Mouse (Mus musculus) lung, postnatal 0 days (tissue): ENCODE measurements around the gene Rnf144b. TPM values are rescaled to one million over a fixed set of nuclear protein-coding genes. Genes with fewer than 3 reads are reported as not detected.

Experiments
- ATAC-seq: fragments of 200-750 bp; cut with Nextera tagmentation; 2 replicates; pipeline ENCODE4 v1.8.0; 2017; ENCODE audit warnings: moderate library complexity
- DNase-seq: peaks from one replicate; pipeline ENCODE4 v3.0.0-alpha.2; 2016; ENCODE audit warnings: low spot score
- H3K27ac ChIP-seq: fragments of 300-500 bp; sonication (generic); 2 replicates; pipeline ENCODE4 v1.5.1; 2014; ENCODE audit warnings: antibody characterized with exemption, mild to moderate bottlenecking, low read length, mixed read lengths
- H3K27me3 ChIP-seq: fragments of 300-500 bp; sonication (generic); replicated peaks from 2 replicates; pipeline ENCODE4 v1.6.1; 2014; ENCODE audit warnings: low read length, mixed read lengths; ENCODE audit not compliant: insufficient read depth
- H3K36me3 ChIP-seq: fragments of 300-500 bp; sonication (generic); 2 replicates; pipeline ENCODE4 v1.6.1; 2014; ENCODE audit warnings: low read length, mixed read lengths; ENCODE audit not compliant: insufficient read depth
- H3K4me1 ChIP-seq: fragments of 300-500 bp; sonication (generic); 2 replicates; pipeline ENCODE4 v1.6.1; 2014; ENCODE audit warnings: antibody characterized with exemption, low read depth, low read length, mixed read lengths; ENCODE audit not compliant: insufficient read depth
- H3K4me2 ChIP-seq: fragments of 300-500 bp; sonication (generic); replicated peaks from 2 replicates; pipeline ENCODE4 v1.6.1; 2014; ENCODE audit warnings: low read depth, mild to moderate bottlenecking, low read length, moderate library complexity, mixed read lengths
- H3K4me3 ChIP-seq: fragments of 300-500 bp; sonication (generic); 2 replicates; pipeline ENCODE4 v1.5.1; 2014; ENCODE audit warnings: low read depth, low read length
- H3K9ac ChIP-seq: fragments of 300-500 bp; sonication (generic); replicated peaks from 2 replicates; pipeline ENCODE4 v1.6.1; 2014; ENCODE audit warnings: low read depth, mild to moderate bottlenecking
- H3K9me3 ChIP-seq: fragments of 300-500 bp; sonication (generic); 2 replicates; pipeline ENCODE4 v1.6.1; 2016; ENCODE audit warnings: low read length, mixed read lengths
- CTCF ChIP-seq: IDR thresholded peaks from 2 replicates; pipeline ENCODE4 v1.5.1; 2016; ENCODE audit warnings: antibody characterized with exemption, mild to moderate bottlenecking
- EP300 ChIP-seq: IDR thresholded peaks from 2 replicates; pipeline ENCODE4 v1.6.1; 2016; ENCODE audit warnings: antibody characterized with exemption, mild to moderate bottlenecking, control low read depth
- WGBS: fragments of 180-500 bp; shearing (Covaris S2); extraction: QIAGEN DNeasy Blood & Tissue Kit; methylation state at CpG from one replicate; pipeline ENCODE4 v1.1.7; 2014; 5-methylcytosine and 5-hydroxymethylcytosine counted together
- polyA plus RNA-seq: library from polyadenylated mRNA; unstranded; fragments of >200 nt; fragmentation: Nextera tagmentation; extraction: Ambion mirVana; gene quantifications from 2 replicates; pipeline ENCODE4 v1.2.1, GENCODE M21; 2015

The Rnf144b gene
- polyA plus RNA-seq, 1 experiment from 2014 or later = 3.2 TPM

DNA sequence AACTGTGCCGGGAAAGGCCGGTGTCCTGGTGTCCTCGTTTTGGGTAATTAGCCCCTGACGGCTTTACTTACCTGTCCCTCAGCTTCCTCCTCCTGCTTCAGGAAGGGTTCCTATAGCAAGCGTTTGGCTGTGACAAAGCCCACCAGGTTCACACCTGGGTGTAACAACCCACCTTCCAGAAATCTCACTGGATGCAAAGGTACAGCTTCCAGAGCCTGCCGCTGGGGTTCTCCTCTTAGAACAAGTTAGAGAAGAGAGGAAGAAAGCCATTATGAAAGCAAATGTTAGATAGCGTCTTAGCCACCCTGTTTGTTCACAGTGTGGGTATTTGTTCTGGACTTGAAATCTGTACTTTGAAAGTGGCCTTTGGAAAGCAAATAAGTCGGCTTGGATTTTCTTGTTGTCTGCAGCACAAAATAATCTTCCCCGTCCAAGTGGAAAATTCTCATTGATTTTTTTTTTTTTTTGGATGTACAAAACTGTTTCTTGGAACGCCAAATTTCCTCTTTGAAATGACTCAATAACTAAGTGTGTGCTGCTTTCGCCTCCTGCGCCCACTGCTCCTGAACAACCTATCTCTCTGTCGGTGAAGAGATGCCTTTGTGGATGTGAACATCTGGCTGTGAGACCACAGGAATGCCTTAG, 124.8 kb downstream of the Rnf144b start:
- Histone ChIP-seq H3K9me3 (no peaks in the 10 kb centered on the region), H3K36me3 (no peaks in the 10 kb centered on the region; the same call in 1 of the 2 replicates), H3K4me3 (no peak overlapping the region), H3K4me2 (no peak overlapping the region), H3K27ac (no peak overlapping the region), H3K27me3 (no peaks in the 10 kb centered on the region), H3K9ac (no peak overlapping the region), H3K4me1 (peaks cover 6% of the 10 kb centered on the region; the same call in 1 of the 2 replicates)
- DNase-seq (no peak), ATAC-seq (no peak)
- 45% methylated on average over 13 of the region's 13 CpGs for WGBS
- TF ChIP-seq CTCF (peak; percentile 12; the same call in 1 of the 2 replicates), EP300 (no peak)

GRCm38 (mm10) chr13:47248289-47249010, 126.0 kb downstream of the Rnf144b start:
- peaks cover 6% of the 10 kb centered on the region; the same call in 1 of the 2 replicates for H3K4me1 ChIP-seq
- H3K36me3 ChIP-seq = no peaks in the 10 kb centered on the region; the same call in 1 of the 2 replicates
- no peak overlapping the region for H3K4me2 ChIP-seq
- H3K9ac ChIP-seq = no peak overlapping the region
- 69% methylated on average over 8 of the region's 8 CpGs for WGBS
- no peaks in the 10 kb centered on the region for H3K9me3 ChIP-seq
- H3K27ac ChIP-seq = no peak overlapping the region
- DNase-seq = no peak
- no peak overlapping the region for H3K4me3 ChIP-seq
- TF ChIP-seq CTCF = no peak
- no peak for TF ChIP-seq EP300
- no peaks in the 10 kb centered on the region for H3K27me3 ChIP-seq
- ATAC-seq = no peak

GRCm38 (mm10) chr13:47250615-47251014, 128.2 kb downstream of the Rnf144b start:
- Histone ChIP-seq H3K27ac (no peak overlapping the region), H3K4me1 (no peaks in the 10 kb centered on the region), H3K9ac (no peak overlapping the region), H3K27me3 (no peaks in the 10 kb centered on the region), H3K9me3 (no peaks in the 10 kb centered on the region), H3K4me3 (no peak overlapping the region), H3K36me3 (no peaks in the 10 kb centered on the region), H3K4me2 (no peak overlapping the region)
- no peak; the same call in 1 of the 2 replicates for ATAC-seq
- DNase-seq = no peak
- TF ChIP-seq CTCF = no peak
- no peak for TF ChIP-seq EP300
- WGBS = 82% methylated on average over 1 of the region's 1 CpGs

DNA sequence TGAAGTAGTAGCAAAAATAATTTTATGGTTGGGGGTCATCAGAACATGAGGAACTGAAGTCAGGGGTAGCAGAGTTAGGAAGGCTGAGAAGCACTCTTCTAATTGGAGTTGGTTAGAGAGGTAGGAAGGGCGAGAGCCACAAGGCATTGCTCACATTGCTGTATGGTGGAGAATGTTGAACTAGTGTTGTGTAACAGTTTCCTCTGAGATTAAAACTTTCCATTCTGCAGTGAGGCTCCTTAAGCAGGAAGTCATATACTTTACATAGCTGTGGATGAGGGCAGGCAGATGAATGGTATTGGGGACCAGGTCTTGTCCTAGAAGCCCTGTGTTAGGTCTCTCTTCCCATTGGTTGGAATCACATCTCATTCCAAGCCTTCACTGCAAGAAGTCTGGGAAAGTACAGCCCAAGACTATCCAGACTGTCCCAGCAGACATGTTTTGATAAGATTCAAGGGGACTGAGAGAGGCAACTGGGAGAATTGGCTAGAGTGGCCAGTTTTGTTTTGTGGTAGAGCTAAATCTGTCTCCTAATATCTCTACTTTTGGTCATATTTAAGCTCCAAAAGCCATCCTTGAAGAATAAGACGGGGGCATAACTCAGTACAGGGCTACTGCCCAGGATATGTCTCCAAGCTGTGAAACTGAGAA, 128.8 kb downstream of the Rnf144b start:
- peak; percentile 77 for DNase-seq
- Histone ChIP-seq H3K36me3 (no peaks in the 10 kb centered on the region), H3K4me1 (no peaks in the 10 kb centered on the region), H3K9ac (no peak overlapping the region), H3K27me3 (no peaks in the 10 kb centered on the region), H3K9me3 (no peaks in the 10 kb centered on the region), H3K4me2 (no peak overlapping the region), H3K4me3 (no peak overlapping the region), H3K27ac (no peak overlapping the region)
- no peak for TF ChIP-seq CTCF
- peak; percentile 75 for ATAC-seq
- 72% methylated on average over 2 of the region's 2 CpGs for WGBS

DNA sequence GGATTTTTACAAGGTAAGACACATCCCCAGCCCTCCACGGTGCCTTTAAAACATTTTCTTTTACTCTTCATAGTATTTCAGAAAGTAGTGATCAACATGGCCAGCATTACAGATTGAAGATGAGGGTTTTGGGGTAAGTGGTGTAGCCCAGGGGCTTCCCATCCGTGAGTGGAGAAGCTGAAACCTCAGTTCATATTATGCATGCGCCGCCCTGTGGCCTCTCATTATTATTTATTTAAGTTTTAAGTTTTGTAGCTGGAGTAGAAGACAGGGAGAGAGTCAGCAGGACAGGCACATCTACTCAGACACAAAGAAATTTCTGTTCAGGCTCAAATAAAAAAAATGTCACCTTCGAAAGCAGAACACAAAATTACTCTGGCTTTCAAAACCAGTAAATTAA, 131.3 kb downstream of the Rnf144b start:
- TF ChIP-seq CTCF (peak; percentile 42), EP300 (no peak)
- 50% methylated on average over 5 of the region's 5 CpGs for WGBS
- ATAC-seq (no peak), DNase-seq (no peak)
- H3K4me1 ChIP-seq = no peaks in the 10 kb centered on the region
- no peak overlapping the region for H3K4me2 ChIP-seq
- H3K27ac ChIP-seq = no peak overlapping the region
- no peak overlapping the region for H3K4me3 ChIP-seq
- no peaks in the 10 kb centered on the region for H3K36me3 ChIP-seq
- H3K9ac ChIP-seq = no peak overlapping the region
- H3K27me3 ChIP-seq = no peaks in the 10 kb centered on the region
- no peaks in the 10 kb centered on the region for H3K9me3 ChIP-seq

DNA sequence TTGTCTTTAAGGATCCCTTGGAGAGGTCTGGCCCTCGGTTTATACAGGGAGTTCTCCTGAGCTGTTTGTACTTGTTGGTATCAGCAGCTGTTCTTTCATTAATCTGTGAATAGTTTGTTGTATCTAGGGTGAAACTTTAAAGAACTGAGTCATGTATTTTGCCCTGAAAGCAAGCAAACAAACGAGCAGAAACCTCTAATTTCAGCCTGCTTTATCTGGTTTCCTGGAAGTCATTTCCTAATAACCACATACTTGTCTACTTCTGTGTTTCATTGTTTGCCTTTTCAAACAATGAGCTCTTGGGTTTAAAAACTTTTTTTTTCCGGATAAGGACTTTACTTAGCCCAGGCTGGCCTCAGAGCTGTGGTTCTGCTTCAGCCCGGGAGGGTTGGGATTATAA, 136.8 kb downstream of the Rnf144b start:
- Histone ChIP-seq H3K4me1 (peaks cover 4% of the 10 kb centered on the region; the same call in 1 of the 2 replicates), H3K4me2 (no peak overlapping the region), H3K27me3 (no peaks in the 10 kb centered on the region), H3K27ac (no peak overlapping the region), H3K4me3 (no peak overlapping the region), H3K9ac (no peak overlapping the region), H3K9me3 (no peaks in the 10 kb centered on the region), H3K36me3 (no peaks in the 10 kb centered on the region)
- DNase-seq (peak; percentile 53), ATAC-seq (no peak)
- peak; percentile 32; the same call in 1 of the 2 replicates for TF ChIP-seq EP300
- no peak for TF ChIP-seq CTCF
- 20% methylated on average over 4 of the region's 4 CpGs for WGBS
